Mouse (Mus musculus) erythroblast, embryonic 14.5 days (primary cell): ENCODE results near the gene Inka2.

Experiments
- GATA1 ChIP-seq: IDR thresholded peaks from 2 replicates; pipeline ENCODE4 v1.6.1; 2012; ENCODE audit warnings: low read length, inconsistent platforms, mixed read lengths
- TAL1 ChIP-seq: IDR thresholded peaks from 3 replicates; pipeline ENCODE4 v1.6.1; 2012; ENCODE audit warnings: low read length, inconsistent platforms, mixed read lengths

DNA sequence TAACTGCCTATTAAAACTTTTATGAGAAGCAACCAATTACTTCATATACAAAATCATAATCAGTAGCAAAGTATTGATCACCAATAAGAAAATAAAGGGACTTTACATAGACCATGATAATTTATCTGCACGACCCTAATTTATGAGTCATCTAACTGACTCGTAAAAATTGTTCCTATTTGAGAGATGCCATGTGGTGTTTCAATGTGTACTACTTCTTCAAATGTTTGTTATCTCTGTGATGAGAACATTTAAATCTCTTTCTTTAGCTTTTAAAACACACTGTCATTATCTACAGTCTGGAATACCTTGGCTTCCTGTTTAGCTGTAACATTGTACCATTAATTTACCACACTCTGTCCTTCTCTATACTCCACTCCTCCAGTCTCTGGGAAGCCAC lies 65.0 kb downstream of the Inka2 start:
- TF ChIP-seq GATA1 (no peak), TAL1 (no peak)
